In the genomic region with DNA sequence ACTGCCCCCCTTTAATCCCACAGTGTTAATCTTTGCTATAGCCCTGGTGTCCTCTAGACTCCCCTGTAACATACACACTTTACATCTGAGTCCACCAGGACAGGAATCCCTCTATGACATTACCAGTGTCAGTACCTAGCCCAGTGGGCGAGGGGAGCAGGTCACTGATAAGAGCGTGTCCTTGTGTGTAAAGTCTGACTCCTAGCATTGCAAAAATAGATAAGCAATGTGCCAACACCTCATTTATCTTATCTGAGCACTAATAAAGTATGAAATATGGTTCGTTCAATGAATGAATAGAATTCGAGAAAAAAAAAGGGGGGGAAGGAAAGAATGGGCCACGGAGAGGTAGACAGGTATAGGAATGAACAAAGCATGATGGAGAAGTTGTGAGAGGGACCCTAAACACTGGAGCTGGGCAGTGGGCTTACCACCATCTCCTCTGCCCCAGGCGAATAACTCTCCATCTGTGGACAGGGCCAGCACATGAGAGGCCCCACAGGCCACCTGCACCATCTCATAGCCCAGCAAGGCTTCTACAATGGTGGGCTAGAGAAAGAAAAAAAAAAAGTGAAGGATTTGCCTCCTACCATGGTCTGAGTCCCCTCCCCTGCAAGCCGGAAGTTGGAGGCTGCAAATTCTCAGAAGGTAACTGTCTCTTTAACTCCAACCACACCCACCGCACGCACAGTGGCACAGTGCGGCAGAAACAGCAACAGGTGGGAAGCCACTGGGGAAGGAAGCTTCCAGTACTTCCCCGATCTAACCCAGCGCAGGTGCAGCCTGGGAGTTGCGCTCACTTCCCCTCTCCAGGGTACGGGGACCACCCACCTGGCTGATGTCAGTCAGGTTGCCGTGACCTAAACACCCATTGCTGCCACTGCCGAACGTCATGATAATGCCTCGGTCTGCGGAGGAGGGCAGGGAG, we compare ENCODE assay signal across 1 mouse cellular context.
TF ChIP-seq lines count a peak whose summit lies in the region.

No protein-coding gene starts in this region.

TF ChIP-seq in CH12.LX, 34 proteins besides CTCF, POLR2A, EP300 and RAD21 (continued from another document):
- TF ChIP-seq SMC3 (IDR thresholded peaks at IDR 0.05; ENCODE audit: low read depth, low read length) (no peak; the same call in 1 of the 2 replicates), BHLHE40 (IDR thresholded peaks at IDR 0.05; ENCODE audit: low read depth, low read length) (peak; percentile 92), HCFC1 (IDR thresholded peaks at IDR 0.05; ENCODE audit: low read depth, low read length) (peak; percentile 62), NELFE (IDR thresholded peaks at IDR 0.05; ENCODE audit: low read depth, low read length) (0 out of 2 replicates have a peak, but pooled peaks have one; percentile 42), MXI1 (IDR thresholded peaks at IDR 0.05; ENCODE audit: low read depth, low read length) (peak; percentile 58), NRF1 (IDR thresholded peaks at IDR 0.05; ENCODE audit: low read depth, low read length) (peak; percentile 60; the same call in 1 of the 2 replicates), GABPA (IDR thresholded peaks at IDR 0.05; ENCODE audit: insufficient replicate concordance, low read depth, low read length) (no peak), USF1 (IDR thresholded peaks at IDR 0.05; ENCODE audit: low read depth, low read length) (no peak), IRF4 (IDR thresholded peaks at IDR 0.05; ENCODE audit: low read depth, low read length) (peak; percentile 74), MYC (IDR thresholded peaks at IDR 0.05; ENCODE audit: low read depth, low read length) (peak; percentile 16; the same call in 1 of the 2 replicates), ZMIZ1 (IDR thresholded peaks at IDR 0.05; ENCODE audit: low read depth, low read length) (no peak), MAX (IDR thresholded peaks at IDR 0.05; ENCODE audit: low read length) (peak; percentile 79), PAX5 (IDR thresholded peaks at IDR 0.05; ENCODE audit: low read length) (no peak), MAZ (IDR thresholded peaks at IDR 0.05; ENCODE audit: low read depth, low read length) (peak; percentile 46; the same call in 1 of the 2 replicates), ELF1 (IDR thresholded peaks at IDR 0.05; ENCODE audit: low read depth, low read length) (peak; percentile 91), USF2 (conservative IDR thresholded peaks at IDR 0.05; ENCODE audit: low read depth, low read length) (no peak), MAFK (IDR thresholded peaks at IDR 0.05; ENCODE audit: insufficient replicate concordance, low read length) (no peak), ZNF384 (IDR thresholded peaks at IDR 0.05; ENCODE audit: low read depth, low read length) (peak; percentile 53), KAT2A (IDR thresholded peaks at IDR 0.05; ENCODE audit: insufficient replicate concordance, low read length) (0 out of 2 replicates have a peak, but pooled peaks have one; percentile 38)
